9 mouse cellular contexts compared by ENCODE assay signal in the genomic region with DNA sequence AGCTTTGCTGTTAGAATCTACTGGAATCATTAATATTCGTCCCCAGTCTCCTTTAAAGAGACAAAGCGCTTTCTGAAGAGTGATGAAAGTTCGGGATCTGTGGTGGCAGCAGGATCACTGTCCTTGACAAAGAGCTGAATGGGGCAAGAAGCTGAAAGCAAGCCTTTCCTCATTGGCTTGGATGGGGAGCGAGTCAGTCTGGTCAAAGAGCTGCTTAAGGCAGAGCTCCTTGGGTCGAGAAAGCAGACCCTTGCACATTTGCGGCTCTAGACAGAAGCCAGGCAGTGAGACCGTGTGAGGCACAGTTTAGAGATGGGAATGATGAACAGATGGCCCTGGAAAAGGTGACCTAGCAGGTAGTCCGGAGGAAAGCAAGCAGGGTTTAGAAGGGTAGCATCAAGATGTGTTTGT. TPM values are rescaled to one million over a fixed set of nuclear protein-coding genes. Genes with fewer than 3 reads are reported as not detected.
DNase-seq lines count a peak whose midpoint lies in the region; ATAC-seq and TF ChIP-seq lines count a peak whose summit lies in the region.
"Had no signal": no experiment of that assay in that cellular context is flagged by ENCODE, and none has a peak within 500 bp of the region (broad histone marks: within the 10 kb centered on the region; RNA-seq: fewer than 3 reads in every experiment).

No protein-coding gene starts in this region.

- no peak for TF ChIP-seq CTCF in kidney, adult 2 months (conservative IDR thresholded peaks at IDR 0.05; ENCODE audit: insufficient read depth, insufficient read length, low read depth, low read length)
- no peak for TF ChIP-seq CTCF in brain, embryonic 14.5 days (IDR thresholded peaks at IDR 0.05; ENCODE audit: borderline replicate concordance, extremely low read depth, insufficient read depth, insufficient read length)

- H3K9me3 ChIP-seq in forebrain, embryonic 11.5 days (ENCODE audit: control insufficient read depth, low read length), result no peaks in the 10 kb centered on the region
- H3K9me3 ChIP-seq in midbrain, embryonic 10.5 days (replicated peaks), result no peaks in the 10 kb centered on the region

- TF ChIP-seq POLR2A in kidney, adult 2 months (IDR thresholded peaks at IDR 0.05; ENCODE audit: low read depth, low read length), result no peak
- TF ChIP-seq POLR2A in brain, embryonic 14.5 days (IDR thresholded peaks at IDR 0.05; ENCODE audit: borderline replicate concordance, extremely low read depth, insufficient read depth, insufficient read length, poor library complexity, severe bottlenecking), result 0 out of 2 replicates have a peak, but pooled peaks have one; percentile 1

- H3K27ac ChIP-seq in kidney, adult 2 months (ENCODE audit: insufficient read depth, low read depth, low read length), result no peak overlapping the region
- H3K27ac ChIP-seq in forebrain, embryonic 11.5 days (ENCODE audit: low read depth, low read length), result no peak overlapping the region
- H3K27ac ChIP-seq in midbrain, embryonic 10.5 days (replicated peaks), result peak overlapping the region; percentile 83

- H3K4me1 ChIP-seq in kidney, adult 2 months (ENCODE audit: control insufficient read depth, insufficient read depth, low read length), result no peaks in the 10 kb centered on the region
- peaks cover 4% of the 10 kb centered on the region; the same call in 1 of the 2 replicates for H3K4me1 ChIP-seq in forebrain, embryonic 11.5 days (replicated peaks; ENCODE audit: control insufficient read depth, insufficient read depth, low read length)
- H3K4me1 ChIP-seq in midbrain, embryonic 10.5 days, result peaks cover 22% of the 10 kb centered on the region

- H3K27me3 ChIP-seq in kidney, adult 2 months (replicated peaks; ENCODE audit: control insufficient read depth, insufficient read depth, low read length), result no peaks in the 10 kb centered on the region
- peaks cover 2% of the 10 kb centered on the region; the same call in 1 of the 2 replicates for H3K27me3 ChIP-seq in forebrain, embryonic 11.5 days (ENCODE audit: control insufficient read depth, insufficient read depth, low read length)
- peaks cover 18% of the 10 kb centered on the region for H3K27me3 ChIP-seq in midbrain, embryonic 10.5 days (ENCODE audit: low read depth, poor library complexity, severe bottlenecking)

- no peak for DNase-seq in kidney, adult 2 months
- no peak for DNase-seq in kidney, adult 18-20 months
- DNase-seq in brain, embryonic 14.5 days (ENCODE audit: low read depth), result peak; percentile 63
- peak; percentile 50 for DNase-seq in forebrain, embryonic 11.5 days (ENCODE audit: low spot score)
- DNase-seq in midbrain, embryonic 10.5 days (ENCODE audit: low spot score), result peak; percentile 35
- DNase-seq in thymus, postnatal 14 days, result no peak
- DNase-seq in thymus, postnatal 25 days, result no peak
- no peak for DNase-seq in adrenal gland, adult 2 months

- peak; percentile 49 for ATAC-seq in forebrain, embryonic 11.5 days (replicated peaks; ENCODE audit: low FRiP score)

- peak overlapping the region; percentile 84 for H3K4me2 ChIP-seq in forebrain, embryonic 11.5 days (ENCODE audit: low read depth, low read length, severe bottlenecking)

- H3K4me3 ChIP-seq in kidney, adult 2 months (ENCODE audit: insufficient read depth, low read depth, low read length), result peak overlapping the region; percentile 29; the same call in 1 of the 2 replicates
- peak overlapping the region; percentile 44 for H3K4me3 ChIP-seq in forebrain, embryonic 11.5 days (ENCODE audit: low read depth, low read length)
- peak overlapping the region; percentile 67 for H3K4me3 ChIP-seq in midbrain, embryonic 10.5 days

- no peaks in the 10 kb centered on the region for H3K36me3 ChIP-seq in kidney, adult 2 months (ENCODE audit: control insufficient read depth, insufficient read depth, low read length)
- H3K36me3 ChIP-seq in forebrain, embryonic 11.5 days (ENCODE audit: control insufficient read depth, insufficient read depth, low read length), result no peaks in the 10 kb centered on the region
- no peaks in the 10 kb centered on the region for H3K36me3 ChIP-seq in midbrain, embryonic 10.5 days

- WGBS in kidney, adult 2 months, result 19% methylated on average over 8 of the region's 8 CpGs
- WGBS in forebrain, embryonic 11.5 days, result 9% methylated on average over 8 of the region's 8 CpGs
- 10% methylated on average over 8 of the region's 8 CpGs for WGBS in midbrain, embryonic 10.5 days

- peak overlapping the region; percentile 47; the same call in 1 of the 2 replicates for H3K9ac ChIP-seq in forebrain, embryonic 11.5 days (ENCODE audit: low read length)

RNA-seq across cellular contexts. Expression of a gene that starts 0.9 kb away (rescaled TPM):
- polyA plus RNA-seq in kidney, adult 2 months (2012; rRNA removed), result 0.15 and 0.19 TPM in 2 replicates
- 4.3 and 9.1 TPM in 2 replicates for polyA plus RNA-seq in brain, embryonic 14.5 days (2012; rRNA removed)
- polyA plus RNA-seq in forebrain, embryonic 11.5 days (2014; fragmentation: Nextera tagmentation; extraction: Ambion mirVana), result 13.0 and 18.8 TPM in 2 replicates
- 7.9 and 13.1 TPM in 2 replicates for polyA plus RNA-seq in midbrain, embryonic 10.5 days (2016; fragmentation: Nextera tagmentation; extraction: Ambion mirVana)
- total RNA-seq in adrenal gland, adult 2 months (2021), result 1 to 10 TPM; 1.8 to 3.5 TPM
- polyA plus RNA-seq in adrenal gland, adult 2 months (2012; rRNA removed), result 0.11 and 0.32 TPM in 2 replicates
- polyA plus RNA-seq: large intestine, adult 2 months had no signal

Comparison
In these comparisons a context has a peak if more than half of its experiments do, and no peak if none do; other contexts are left out.
1. DNase-seq: peak in brain, embryonic 14.5 days (single experiment), forebrain, embryonic 11.5 days (single experiment) and midbrain, embryonic 10.5 days (single experiment); none in kidney, adult 2 months (single experiment), kidney, adult 18-20 months (single experiment), thymus, postnatal 14 days (single experiment), thymus, postnatal 25 days (single experiment) and adrenal gland, adult 2 months (single experiment).
2. Peak in every context shown above with its lines, with median percentiles within 50 percentile points of each other: H3K4me3 ChIP-seq.